Mouse (Mus musculus): Measurements from ENCODE around the gene Gm9045. TPM values are rescaled to one million over a fixed set of nuclear protein-coding genes. Genes with fewer than 3 reads are reported as not detected.
"Not testable (repeated sequence)": the region's sequence is repeated elsewhere in the genome, so short reads cannot be mapped to it uniquely, and the experiment has no call there.

The Gm9045 gene
- polyA plus RNA-seq (2012; rRNA removed) = 0.04 TPM in 1 of 2 replicates, not detected in the other

DNA sequence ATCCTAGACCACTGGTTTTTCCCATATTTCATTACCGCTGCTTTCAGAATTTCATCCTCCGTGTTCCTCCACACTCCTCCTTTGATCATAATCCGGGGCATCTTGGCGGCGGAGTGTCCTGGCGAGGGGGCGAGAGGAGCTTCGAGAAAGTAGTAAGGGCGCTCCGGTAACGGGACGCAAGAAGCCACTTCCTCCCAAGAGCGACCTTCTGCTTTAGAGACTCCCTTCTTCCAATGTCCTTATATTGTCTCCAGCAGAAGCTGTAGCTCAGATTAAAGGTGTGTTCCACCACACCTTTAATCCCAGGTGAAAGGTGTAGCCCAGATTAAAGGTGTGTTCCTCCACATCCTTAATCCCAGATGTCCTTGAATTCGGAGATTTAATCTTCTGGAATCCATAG, at the start of gene Gm9045:
Gene Gm9045, minus strand, starts transcription at position 101 of the 400 bp plus-strand sequence.
- WGBS = no CpG with 5 or more reads among the region's 14 CpGs
- not testable (repeated sequence) for DNase-seq (ENCODE audit: low read depth in 1 of 2, low spot score in 2 of 2); H3K27me3 ChIP-seq (ENCODE audit: control insufficient read depth, insufficient read depth, low read length); H3K36me3 ChIP-seq (ENCODE audit: control insufficient read depth, insufficient read depth, low read length); H3K4me1 ChIP-seq (ENCODE audit: control insufficient read depth, insufficient read depth, insufficient read length); H3K27ac ChIP-seq (ENCODE audit: insufficient read depth, low read length); H3K4me3 ChIP-seq (ENCODE audit: extremely low read depth, insufficient read depth, insufficient read length)

GRCm38 (mm10) chr10:118370443-118370842, 32.8 kb upstream of the Gm9045 start:
- H3K4me1 ChIP-seq (ENCODE audit: control insufficient read depth, insufficient read depth, insufficient read length) = no peaks in the 10 kb centered on the region
- H3K27me3 ChIP-seq (ENCODE audit: control insufficient read depth, insufficient read depth, low read length) = no peaks in the 10 kb centered on the region
- TF ChIP-seq POLR2A (IDR thresholded peaks at IDR 0.05; ENCODE audit: low read depth, low read length) (no peak), CTCF (IDR thresholded peaks at IDR 0.05; ENCODE audit: extremely low read depth, insufficient read depth, insufficient read length, insufficient replicate concordance) (peak; percentile 90; the same call in 1 of the 2 replicates)
- no peaks in the 10 kb centered on the region for H3K36me3 ChIP-seq (ENCODE audit: control insufficient read depth, insufficient read depth, low read length)
- WGBS = 5% methylated on average over 10 of the region's 10 CpGs
- H3K4me3 ChIP-seq (ENCODE audit: extremely low read depth, insufficient read depth, insufficient read length) = no peak overlapping the region
- peak; percentile 67 to 74 for DNase-seq (ENCODE audit: low read depth in 1 of 2, low spot score in 2 of 2)
- no peak overlapping the region for H3K27ac ChIP-seq (ENCODE audit: insufficient read depth, low read length)

GRCm38 (mm10) chr10:118369518-118369917, 31.9 kb upstream of the Gm9045 start:
- Histone ChIP-seq H3K36me3 (ENCODE audit: control insufficient read depth, insufficient read depth, low read length) (no peaks in the 10 kb centered on the region), H3K27me3 (ENCODE audit: control insufficient read depth, insufficient read depth, low read length) (no peaks in the 10 kb centered on the region), H3K27ac (ENCODE audit: insufficient read depth, low read length) (no peak overlapping the region), H3K4me3 (ENCODE audit: extremely low read depth, insufficient read depth, insufficient read length) (no peak overlapping the region), H3K4me1 (ENCODE audit: control insufficient read depth, insufficient read depth, insufficient read length) (no peaks in the 10 kb centered on the region)
- WGBS = 95% methylated on average over 9 of the region's 9 CpGs
- DNase-seq (ENCODE audit: low read depth in 1 of 2, low spot score in 2 of 2) = no peak
- TF ChIP-seq POLR2A (IDR thresholded peaks at IDR 0.05; ENCODE audit: low read depth, low read length) (no peak), CTCF (IDR thresholded peaks at IDR 0.05; ENCODE audit: extremely low read depth, insufficient read depth, insufficient read length, insufficient replicate concordance) (no peak)

DNA sequence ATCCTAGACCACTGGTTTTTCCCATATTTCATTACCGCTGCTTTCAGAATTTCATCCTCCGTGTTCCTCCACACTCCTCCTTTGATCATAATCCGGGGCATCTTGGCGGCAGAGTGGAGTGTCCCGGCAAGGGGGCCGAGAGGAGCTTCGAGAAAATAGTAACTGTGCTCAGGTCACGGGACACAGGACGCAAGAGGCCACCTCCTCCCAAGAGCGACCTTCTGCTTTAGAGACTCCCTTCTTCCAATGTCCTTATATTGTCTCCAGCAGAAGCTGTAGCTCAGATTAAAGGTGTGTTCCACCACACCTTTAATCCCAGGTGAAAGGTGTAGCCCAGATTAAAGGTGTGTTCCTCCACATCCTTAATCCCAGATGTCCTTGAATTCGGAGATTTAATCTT, 16.4 kb upstream of the Gm9045 start, which contains the start of gene Gm9049:
Gene Gm9049, minus strand, starts transcription at position 101 of the 400 bp plus-strand sequence.
- H3K4me3 ChIP-seq (ENCODE audit: extremely low read depth, insufficient read depth, insufficient read length); H3K27ac ChIP-seq (ENCODE audit: insufficient read depth, low read length); DNase-seq (ENCODE audit: low read depth in 1 of 2, low spot score in 2 of 2); H3K36me3 ChIP-seq (ENCODE audit: control insufficient read depth, insufficient read depth, low read length); H3K27me3 ChIP-seq (ENCODE audit: control insufficient read depth, insufficient read depth, low read length); H3K4me1 ChIP-seq (ENCODE audit: control insufficient read depth, insufficient read depth, insufficient read length): not testable (repeated sequence)
- WGBS = 90% methylated on average over 1 of the region's 11 CpGs

DNA sequence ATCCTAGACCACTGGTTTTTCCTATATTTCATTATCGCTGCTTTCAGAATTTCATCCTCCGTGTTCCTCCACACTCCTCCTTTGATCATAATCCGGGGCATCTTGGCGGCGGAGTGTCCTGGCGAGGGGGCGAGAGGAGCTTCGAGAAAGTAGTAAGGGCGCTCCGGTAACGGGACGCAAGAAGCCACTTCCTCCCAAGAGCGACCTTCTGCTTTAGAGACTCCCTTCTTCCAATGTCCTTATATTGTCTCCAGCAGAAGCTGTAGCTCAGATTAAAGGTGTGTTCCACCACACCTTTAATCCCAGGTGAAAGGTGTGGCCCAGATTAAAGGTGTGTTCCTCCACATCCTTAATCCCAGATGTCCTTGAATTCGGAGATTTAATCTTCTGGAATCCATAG, 10.9 kb upstream of the Gm9045 start, which contains the start of gene Gm9048:
Gene Gm9048, minus strand, starts transcription at position 101 of the 400 bp plus-strand sequence.
- H3K4me1 ChIP-seq (ENCODE audit: control insufficient read depth, insufficient read depth, insufficient read length); H3K4me3 ChIP-seq (ENCODE audit: extremely low read depth, insufficient read depth, insufficient read length); H3K36me3 ChIP-seq (ENCODE audit: control insufficient read depth, insufficient read depth, low read length); DNase-seq (ENCODE audit: low read depth in 1 of 2, low spot score in 2 of 2); H3K27ac ChIP-seq (ENCODE audit: insufficient read depth, low read length); H3K27me3 ChIP-seq (ENCODE audit: control insufficient read depth, insufficient read depth, low read length): not testable (repeated sequence)
- 75% methylated on average over 1 of the region's 14 CpGs for WGBS

DNA sequence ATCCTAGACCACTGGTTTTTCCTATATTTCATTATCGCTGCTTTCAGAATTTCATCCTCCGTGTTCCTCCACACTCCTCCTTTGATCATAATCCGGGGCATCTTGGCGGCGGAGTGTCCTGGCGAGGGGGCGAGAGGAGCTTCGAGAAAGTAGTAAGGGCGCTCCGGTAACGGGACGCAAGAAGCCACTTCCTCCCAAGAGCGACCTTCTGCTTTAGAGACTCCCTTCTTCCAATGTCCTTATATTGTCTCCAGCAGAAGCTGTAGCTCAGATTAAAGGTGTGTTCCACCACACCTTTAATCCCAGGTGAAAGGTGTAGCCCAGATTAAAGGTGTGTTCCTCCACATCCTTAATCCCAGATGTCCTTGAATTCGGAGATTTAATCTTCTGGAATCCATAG, 5.5 kb upstream of the Gm9045 start, which contains the start of gene Gm9046:
Gene Gm9046, minus strand, starts transcription at position 101 of the 400 bp plus-strand sequence.
- WGBS = no CpG with 5 or more reads among the region's 14 CpGs
- not testable (repeated sequence) for H3K27me3 ChIP-seq (ENCODE audit: control insufficient read depth, insufficient read depth, low read length); H3K4me3 ChIP-seq (ENCODE audit: extremely low read depth, insufficient read depth, insufficient read length); H3K36me3 ChIP-seq (ENCODE audit: control insufficient read depth, insufficient read depth, low read length); H3K27ac ChIP-seq (ENCODE audit: insufficient read depth, low read length); H3K4me1 ChIP-seq (ENCODE audit: control insufficient read depth, insufficient read depth, insufficient read length); DNase-seq (ENCODE audit: low read depth in 1 of 2, low spot score in 2 of 2)

DNA sequence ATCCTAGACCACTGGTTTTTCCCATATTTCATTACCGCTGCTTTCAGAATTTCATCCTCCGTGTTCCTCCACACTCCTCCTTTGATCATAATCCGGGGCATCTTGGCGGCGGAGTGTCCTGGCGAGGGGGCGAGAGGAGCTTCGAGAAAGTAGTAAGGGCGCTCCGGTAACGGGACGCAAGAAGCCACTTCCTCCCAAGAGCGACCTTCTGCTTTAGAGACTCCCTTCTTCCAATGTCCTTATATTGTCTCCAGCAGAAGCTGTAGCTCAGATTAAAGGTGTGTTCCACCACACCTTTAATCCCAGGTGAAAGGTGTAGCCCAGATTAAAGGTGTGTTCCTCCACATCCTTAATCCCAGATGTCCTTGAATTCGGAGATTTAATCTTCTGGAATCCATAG, 5.3 kb downstream of the Gm9045 start, which contains the start of gene Gm9044:
Gene Gm9044, minus strand, starts transcription at position 101 of the 400 bp plus-strand sequence.
- not testable (repeated sequence) for DNase-seq (ENCODE audit: low read depth in 1 of 2, low spot score in 2 of 2); H3K27ac ChIP-seq (ENCODE audit: insufficient read depth, low read length); H3K27me3 ChIP-seq (ENCODE audit: control insufficient read depth, insufficient read depth, low read length); H3K4me1 ChIP-seq (ENCODE audit: control insufficient read depth, insufficient read depth, insufficient read length); H3K4me3 ChIP-seq (ENCODE audit: extremely low read depth, insufficient read depth, insufficient read length); H3K36me3 ChIP-seq (ENCODE audit: control insufficient read depth, insufficient read depth, low read length)
- WGBS = no CpG with 5 or more reads among the region's 14 CpGs

GRCm38 (mm10) chr10:118326869-118327268, 10.8 kb downstream of the Gm9045 start, which contains the start of gene Gm9040:
Gene Gm9040, minus strand, starts transcription at chr10:118326969.
- not testable (repeated sequence) for DNase-seq (ENCODE audit: low read depth in 1 of 2, low spot score in 2 of 2); H3K27ac ChIP-seq (ENCODE audit: insufficient read depth, low read length); H3K27me3 ChIP-seq (ENCODE audit: control insufficient read depth, insufficient read depth, low read length); H3K4me1 ChIP-seq (ENCODE audit: control insufficient read depth, insufficient read depth, insufficient read length); H3K36me3 ChIP-seq (ENCODE audit: control insufficient read depth, insufficient read depth, low read length); H3K4me3 ChIP-seq (ENCODE audit: extremely low read depth, insufficient read depth, insufficient read length)
- no CpG with 5 or more reads among the region's 11 CpGs for WGBS

Measured in spleen, adult 2 months (tissue).